Mouse (Mus musculus): ENCODE measurements around the gene Epx.
A peak's percentile ranks its signal among the peaks of the same experiment; 100 is the strongest.
"Not testable (repeated sequence)": the region's sequence is repeated elsewhere in the genome, so short reads cannot be mapped to it uniquely, and the experiment has no call there.

Gene Epx

DNA sequence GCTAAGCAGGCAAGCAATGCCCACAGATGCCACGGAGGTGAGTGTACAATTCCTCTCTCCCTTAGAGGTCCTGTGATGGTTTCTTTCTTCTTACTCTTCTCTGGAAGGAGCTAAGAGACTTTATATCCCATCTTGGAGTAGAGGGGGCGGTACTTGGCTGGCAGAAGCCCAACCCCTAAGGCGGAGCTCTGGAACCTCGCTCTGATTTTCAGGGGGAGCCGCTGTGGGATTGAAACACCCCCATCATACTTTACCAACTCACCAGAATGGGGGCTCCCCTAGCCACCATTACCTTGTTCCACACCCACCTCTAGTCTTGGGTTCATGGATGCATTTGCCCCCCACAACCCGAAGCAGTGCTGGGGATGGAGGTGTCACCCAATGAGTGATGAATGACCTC is at the start of gene Epx:
Gene Epx, minus strand, starts transcription at position 101 of the 400 bp plus-strand sequence.
- DNase-seq (ENCODE audit: low spot score): no peak

DNA sequence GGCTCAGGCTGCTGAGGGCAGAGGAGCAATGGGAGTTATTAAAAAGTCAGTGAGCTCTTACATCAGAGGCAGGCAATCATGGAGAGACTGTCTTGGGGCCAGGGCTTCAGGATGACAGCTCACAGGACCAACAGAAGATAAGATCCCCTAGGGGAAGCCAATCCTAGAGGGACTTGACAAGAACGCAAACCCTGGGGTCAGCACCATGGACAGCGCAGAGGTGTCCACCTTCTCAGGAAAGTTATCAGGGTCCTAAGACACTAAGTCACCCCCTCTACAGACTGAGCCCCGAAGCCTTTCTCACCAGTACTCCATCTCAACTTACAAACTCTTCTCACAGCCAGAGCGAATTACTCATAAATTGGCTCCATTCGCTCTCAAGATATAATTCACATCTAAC is 45.6 kb upstream of the Epx start, which contains the start of gene Olfr464:
Gene Olfr464, minus strand, starts transcription at position 2 of the 400 bp plus-strand sequence.
- DNase-seq (ENCODE audit: low spot score): peak; percentile 70

DNA sequence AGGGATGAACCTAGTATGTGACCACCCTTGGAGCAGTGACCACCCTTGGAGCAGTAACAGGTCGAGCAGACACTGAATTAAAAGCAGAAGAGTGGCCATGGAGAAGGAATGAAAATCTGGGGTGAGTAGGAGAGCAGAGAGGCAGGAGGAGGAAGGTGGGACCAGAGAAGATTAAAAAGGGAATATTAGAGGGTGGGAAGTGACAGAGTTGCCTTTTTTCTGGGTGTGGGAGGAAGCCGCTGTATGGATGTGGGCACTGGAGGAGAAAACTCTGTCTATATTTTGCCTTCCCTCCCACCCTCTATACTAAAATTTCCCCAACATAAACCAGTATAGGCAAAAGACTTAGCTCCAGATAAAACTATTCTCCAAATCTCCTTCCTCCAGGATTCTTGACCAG is 45.0 kb upstream of the Epx start:
- DNase-seq (ENCODE audit: low spot score): no peak

- DNase-seq (ENCODE audit: low spot score): no peak
Observed at GRCm38 (mm10) chr11:87916005-87916404, 40.7 kb upstream of the Epx start.

- no peak for DNase-seq (ENCODE audit: low spot score)
Observed at GRCm38 (mm10) chr11:87904331-87904730, 29.0 kb upstream of the Epx start.

GRCm38 (mm10) chr11:87897287-87897686 is 22.0 kb upstream of the Epx start, which contains the start of gene Olfr463:
Gene Olfr463, minus strand, starts transcription at chr11:87897387.
- DNase-seq (ENCODE audit: low spot score): no peak

- DNase-seq (ENCODE audit: low spot score): no peak
Observed at GRCm38 (mm10) chr11:87892168-87892567, 16.8 kb upstream of the Epx start, which contains the start of gene Olfr462. Gene Olfr462, minus strand, starts transcription at chr11:87892268.

DNA sequence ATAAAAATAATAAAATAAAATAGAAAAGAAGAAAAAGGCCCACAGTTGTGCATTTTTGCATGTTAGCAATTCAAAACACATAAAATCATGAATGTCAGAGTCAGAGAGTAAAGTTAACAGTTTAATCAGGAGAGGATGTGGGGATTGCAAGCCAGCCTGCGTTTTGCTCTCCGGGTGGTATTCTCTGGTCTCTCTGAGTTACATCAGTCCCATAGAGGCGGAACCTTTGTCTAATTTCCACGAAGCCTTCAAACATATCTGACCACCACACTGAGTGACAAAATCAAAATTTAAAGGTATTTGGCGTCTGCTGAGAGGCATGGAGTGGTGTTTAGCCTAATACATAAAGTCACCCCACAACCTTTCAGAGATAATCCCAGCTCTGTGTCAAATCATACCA is 9.5 kb upstream of the Epx start:
- DNase-seq (ENCODE audit: low spot score): no peak

DNA sequence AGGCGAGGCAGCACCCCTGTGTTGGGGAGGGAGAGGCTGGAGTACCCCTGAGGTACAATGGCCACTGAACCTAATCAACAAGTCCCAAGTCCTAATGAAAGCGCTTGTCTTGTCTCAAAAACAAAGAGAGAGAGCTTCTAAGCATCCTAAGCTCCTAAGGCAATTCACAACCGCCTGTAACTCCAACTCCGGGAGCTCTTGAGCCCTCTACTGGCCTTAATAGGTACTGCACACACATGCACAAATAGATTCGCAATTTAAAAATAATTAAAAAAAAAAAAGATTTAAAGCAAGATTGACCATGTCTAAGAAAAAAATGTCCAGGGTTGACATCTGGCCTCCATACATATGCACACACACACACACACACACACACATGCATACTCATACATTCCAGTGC is 8.2 kb upstream of the Epx start:
- DNase-seq (ENCODE audit: low spot score): peak; percentile 60

DNA sequence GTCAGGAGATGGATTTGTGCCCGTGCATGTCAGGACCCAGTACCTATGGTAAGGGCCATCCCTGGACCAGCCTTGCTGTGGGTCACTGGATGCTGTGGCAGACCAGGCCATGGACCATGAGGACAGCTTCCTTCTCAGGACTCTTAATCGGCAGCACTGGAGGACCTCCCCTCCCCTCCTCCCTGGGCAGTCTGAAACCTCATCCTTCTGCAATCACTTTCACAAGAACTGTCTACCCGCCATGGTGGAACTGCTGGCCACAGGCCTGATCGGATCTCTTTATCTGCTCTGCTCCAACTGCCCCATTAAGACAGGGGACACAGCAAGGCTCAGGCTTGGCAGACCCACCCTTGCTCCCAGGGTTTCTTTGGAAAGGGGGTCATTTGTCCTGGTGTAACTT is 6.4 kb upstream of the Epx start:
- DNase-seq (ENCODE audit: low spot score): no peak

GRCm38 (mm10) chr11:87879826-87880225 is 4.5 kb upstream of the Epx start:
- no peak for DNase-seq (ENCODE audit: low spot score)

GRCm38 (mm10) chr11:87871766-87872165 is 3.6 kb downstream of the Epx start:
- no peak for DNase-seq (ENCODE audit: low spot score)

- no peak for DNase-seq (ENCODE audit: low spot score)
Observed at GRCm38 (mm10) chr11:87870096-87870495, 5.2 kb downstream of the Epx start.

DNA sequence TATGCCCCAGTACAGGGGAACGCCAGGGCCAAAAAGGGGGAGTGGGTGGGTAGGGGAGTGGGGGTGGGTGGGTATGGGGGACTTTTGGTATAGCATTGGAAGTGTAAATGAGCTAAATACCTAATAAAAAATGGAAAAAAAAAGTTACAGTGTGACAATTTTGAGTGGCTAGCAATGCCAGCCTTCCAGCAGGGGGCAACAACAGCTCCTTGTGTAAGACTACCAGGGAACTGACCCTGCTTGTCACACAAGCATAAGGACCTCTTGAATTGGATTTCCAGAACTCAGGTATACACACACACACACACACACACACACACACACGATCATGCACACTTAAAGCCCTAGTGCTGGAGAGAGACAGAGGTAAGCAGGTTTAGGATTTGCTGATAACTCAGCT is 8.4 kb downstream of the Epx start:
- not testable (repeated sequence) for DNase-seq (ENCODE audit: low spot score)

GRCm38 (mm10) chr11:87862805-87863204 is 12.5 kb downstream of the Epx start:
- no peak for DNase-seq (ENCODE audit: low spot score)

DNA sequence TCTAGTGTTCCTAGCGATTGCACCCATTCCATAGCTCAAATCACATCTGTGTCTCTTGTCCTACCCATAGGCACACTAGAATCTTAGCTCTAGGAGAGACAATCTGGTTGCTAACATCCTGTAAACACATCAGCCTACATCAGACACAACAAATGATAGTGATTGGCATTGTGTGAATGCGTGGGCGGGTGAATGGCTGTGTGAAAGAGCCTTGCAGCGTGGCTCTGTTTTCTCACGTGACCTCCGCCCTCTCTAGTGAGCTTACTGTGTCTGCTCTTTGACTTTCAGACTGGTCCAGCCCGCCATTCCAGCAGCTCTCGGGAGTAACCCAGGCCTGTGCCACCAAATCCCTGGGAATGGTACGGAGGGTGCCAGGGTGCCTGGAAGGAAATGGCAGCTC is 14.9 kb downstream of the Epx start:
- no peak for DNase-seq (ENCODE audit: low spot score)

- DNase-seq (ENCODE audit: low spot score): no peak
Observed at GRCm38 (mm10) chr11:87859273-87859672, 16.1 kb downstream of the Epx start.

- no peak for DNase-seq (ENCODE audit: low spot score)
Observed at GRCm38 (mm10) chr11:87854550-87854949, 20.8 kb downstream of the Epx start.

- DNase-seq (ENCODE audit: low spot score): no peak
Observed at GRCm38 (mm10) chr11:87853597-87853954, 21.8 kb downstream of the Epx start.

DNA sequence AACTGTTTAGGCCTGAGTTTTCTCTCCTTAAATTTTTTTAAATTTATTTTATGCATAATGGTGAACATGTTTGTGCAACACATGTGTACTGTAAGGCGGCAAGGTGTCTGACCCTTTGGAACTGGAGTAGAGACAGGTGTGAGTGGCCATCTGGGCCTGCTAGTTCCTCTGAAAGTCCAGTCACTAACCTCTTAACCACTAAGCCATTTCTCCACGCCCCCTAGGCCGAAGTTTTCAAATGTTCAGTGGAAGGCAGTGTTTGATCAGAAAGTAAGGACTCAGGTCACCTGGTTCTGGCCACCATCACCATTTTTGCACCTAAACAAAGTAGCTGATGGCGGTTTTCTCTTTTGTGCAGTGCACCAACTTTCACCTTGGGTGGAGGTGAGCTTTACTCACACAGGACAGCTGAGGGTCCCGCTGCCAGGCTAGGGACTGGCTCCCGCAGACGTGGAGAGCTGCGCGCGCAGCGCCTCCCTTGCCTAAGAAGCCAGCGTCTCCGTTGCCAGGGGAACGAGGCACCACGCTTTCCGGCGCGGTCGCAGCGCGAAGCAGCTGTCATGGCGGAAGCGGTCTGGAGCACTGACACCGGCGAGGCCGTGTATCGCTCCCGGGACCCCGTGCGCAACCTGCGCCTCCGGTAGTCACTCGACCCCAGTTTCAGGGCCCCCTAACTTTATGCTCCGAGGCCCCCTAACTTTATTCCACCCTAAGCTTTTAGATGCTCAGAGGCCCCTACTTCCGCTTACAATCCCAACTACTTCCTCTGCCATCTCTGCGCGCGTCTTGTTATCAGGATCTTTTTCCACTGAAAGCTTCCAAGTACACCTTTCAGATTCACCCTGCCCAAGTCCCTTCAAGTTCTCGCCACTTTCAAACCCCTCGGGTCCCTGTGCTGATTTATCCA is 22.4 kb downstream of the Epx start, which contains the start of gene Mks1:
Gene Mks1, plus strand, starts transcription at position 526 of the 907 bp plus-strand sequence.
- peak; percentile 98 for DNase-seq (ENCODE audit: low spot score)

GRCm38 (mm10) chr11:87847884-87848283 is 27.5 kb downstream of the Epx start:
- DNase-seq (ENCODE audit: low spot score): no peak

DNA sequence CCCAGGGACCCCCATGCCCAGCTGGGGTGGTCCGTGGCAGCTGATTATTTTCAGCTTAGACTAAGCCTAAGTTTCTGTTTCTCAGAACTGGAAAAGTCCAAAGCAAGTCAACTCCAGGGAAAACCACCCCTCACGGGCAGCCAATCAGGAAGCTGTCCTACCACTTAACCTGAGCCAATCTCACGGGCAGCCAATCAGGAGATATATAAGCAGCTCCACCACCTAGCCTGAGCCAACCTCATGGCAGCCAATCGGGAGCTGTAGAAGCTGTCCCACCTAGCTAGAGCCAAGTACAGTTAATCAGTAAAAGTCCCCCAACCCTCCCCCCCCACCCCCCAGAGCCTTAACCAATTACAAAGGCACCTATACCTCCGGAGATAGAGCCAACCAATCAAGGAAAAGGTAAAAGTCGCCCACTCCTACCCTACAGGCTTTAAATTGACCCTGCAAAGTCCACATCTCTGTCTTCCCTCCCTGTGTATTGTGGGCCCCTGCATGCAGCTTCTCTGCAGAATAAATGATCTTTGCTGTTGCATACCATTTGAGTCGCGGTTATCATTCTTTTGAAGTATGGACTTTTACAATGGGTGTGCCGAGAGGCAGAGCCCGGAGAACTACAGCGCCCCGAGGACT is 28.3 kb downstream of the Epx start:
- no peak for DNase-seq (ENCODE audit: low spot score)

- DNase-seq (ENCODE audit: low spot score): no peak
Observed at GRCm38 (mm10) chr11:87841436-87841835, 33.9 kb downstream of the Epx start.

Measured in retina, embryonic 14.5 days (tissue).